Mouse (Mus musculus) liver, adult 2 months (tissue): Measurements from ENCODE around the gene Mapk11. TPM values are rescaled to one million over a fixed set of nuclear protein-coding genes. Genes with fewer than 3 reads are reported as not detected.

ENCODE experiments used
- DNase-seq: peaks from one replicate; pipeline ENCODE4 v3.0.0-alpha.2; 2011; ENCODE audit warnings: low read depth, low spot score; ENCODE audit errors: extremely low read depth
- H3K27ac ChIP-seq: fragments of 200-500 bp; replicated peaks from 2 replicates; pipeline ENCODE4 v1.5.1; 2012; ENCODE audit warnings: low read depth, mild to moderate bottlenecking, control low read depth, inconsistent platforms, low read length; ENCODE audit not compliant: insufficient read depth
- H3K27me3 ChIP-seq: fragments of 200-500 bp; 2 replicates; pipeline ENCODE4 v1.6.1; 2012; ENCODE audit warnings: mild to moderate bottlenecking, moderate library complexity, low read length, inconsistent platforms; ENCODE audit not compliant: control insufficient read depth, insufficient read depth
- H3K36me3 ChIP-seq: fragments of 200-500 bp; 2 replicates; pipeline ENCODE4 v1.6.1; 2012; ENCODE audit warnings: low read length, inconsistent platforms; ENCODE audit not compliant: control insufficient read depth, insufficient read depth
- H3K4me1 ChIP-seq: fragments of 200-500 bp; 2 replicates; pipeline ENCODE4 v1.6.1; 2011; ENCODE audit warnings: low read length; ENCODE audit not compliant: control insufficient read depth, insufficient read depth
- H3K4me3 ChIP-seq: fragments of 200-500 bp; 2 replicates; pipeline ENCODE4 v1.5.1; 2011; ENCODE audit warnings: low read depth, mild to moderate bottlenecking, control low read depth, low read length, moderate library complexity; ENCODE audit not compliant: insufficient read depth
- H3K79me2 ChIP-seq: fragments of 200-500 bp; 2 replicates; pipeline ENCODE4 v1.6.1; 2012; ENCODE audit warnings: inconsistent platforms, mild to moderate bottlenecking, low read length, moderate library complexity; ENCODE audit not compliant: control insufficient read depth, insufficient read depth
- H3K9ac ChIP-seq: fragments of 200-500 bp; 2 replicates; pipeline ENCODE4 v1.6.1; 2012; ENCODE audit warnings: low read depth, mild to moderate bottlenecking, control low read depth, inconsistent platforms, low read length
- CTCF ChIP-seq: fragments of 200-500 bp; IDR thresholded peaks from 2 replicates; pipeline ENCODE4 v1.5.1; 2011; ENCODE audit warnings: low read depth, low read length, control low read depth
- POLR2A ChIP-seq: fragments of 200-500 bp; IDR thresholded peaks from 2 replicates; pipeline ENCODE4 v1.6.1; 2011; ENCODE audit warnings: low read length, control low read depth; ENCODE audit not compliant: insufficient read depth; ENCODE audit errors: extremely low read depth
- WGBS: fragments of 180-500 bp; shearing (Covaris S2); methylation state at CpG from one replicate; pipeline ENCODE4 v1.1.7; 2018; 5-methylcytosine and 5-hydroxymethylcytosine counted together
- polyA plus RNA-seq: library from polyadenylated mRNA; depleted of rRNA; stranded (reverse); fragments of >200 nt; gene quantifications from 2 replicates; pipeline ENCODE4 v1.2.3, GENCODE M21; 2012; rRNA removed
- total RNA-seq: library from RNA; depleted of rRNA; stranded (reverse); fragments of >200 nt; gene quantifications from 2 replicates; pipeline ENCODE4 v1.2.3, GENCODE M21; 2014; rRNA removed

Gene Mapk11
- total RNA-seq, result 0.74 and 1.1 TPM in 2 replicates
- polyA plus RNA-seq, result 1.1 and 1.3 TPM in 2 replicates

DNA sequence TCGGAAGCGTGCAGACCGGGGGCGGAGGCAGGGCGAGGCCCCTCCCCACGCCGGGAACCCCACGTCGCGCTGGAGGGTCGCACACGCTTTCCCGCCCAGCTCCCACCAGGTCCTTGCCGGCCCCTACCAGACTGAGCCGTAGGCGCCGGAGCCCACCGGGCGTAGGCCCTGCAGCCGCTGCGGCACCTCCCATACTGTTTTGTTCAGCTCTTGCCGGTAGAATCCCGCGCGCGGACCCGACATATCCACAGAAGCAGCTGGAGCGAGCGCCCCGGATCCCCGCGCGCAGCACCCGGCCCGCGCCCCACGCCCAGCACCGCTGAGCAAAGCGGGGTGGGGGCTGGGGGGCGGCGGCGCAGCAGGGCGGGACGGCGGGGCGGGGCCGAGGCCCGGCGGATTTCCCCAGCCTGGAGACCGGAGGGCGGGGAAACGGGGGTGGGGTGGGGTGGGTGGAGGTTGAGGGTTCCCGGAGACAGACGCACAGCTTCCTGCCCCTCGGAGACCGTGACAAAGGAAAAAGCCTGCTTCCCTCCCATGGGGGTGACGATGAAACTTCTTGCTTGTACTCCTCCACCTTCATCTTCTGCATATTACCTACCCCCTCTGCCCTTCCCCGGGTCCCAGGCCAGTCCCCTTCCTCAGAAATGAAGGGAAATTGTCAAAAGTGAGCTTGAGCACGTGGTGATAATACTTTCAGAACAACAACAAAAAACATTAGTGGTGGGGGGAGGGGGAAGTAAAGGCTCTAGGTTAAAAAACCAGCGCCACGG, at the start of gene Mapk11:
Gene Mapk11 (minus strand): TSS at position 358 of the 770 bp plus-strand sequence.
- WGBS, result under 1% methylated on average over 53 of the region's 61 CpGs
- no peak within 1 kb of the TSS for H3K27ac ChIP-seq
- H3K36me3 ChIP-seq, result no peaks in the 10 kb centered on the region
- no peak for TF ChIP-seq POLR2A
- TF ChIP-seq CTCF, result no peak
- peaks cover 2% of the 10 kb centered on the region; the same call in 1 of the 2 replicates for H3K4me1 ChIP-seq
- H3K27me3 ChIP-seq, result peaks cover 22% of the 10 kb centered on the region
- no peak for DNase-seq
- no peaks in the 10 kb centered on the region for H3K79me2 ChIP-seq
- peak within 1 kb of the TSS; percentile 86 for H3K4me3 ChIP-seq
- peak within 1 kb of the TSS; percentile 74 for H3K9ac ChIP-seq

- Histone ChIP-seq H3K4me1 (peaks cover 6% of the 10 kb centered on the region; the same call in 1 of the 2 replicates), H3K27me3 (no peaks in the 10 kb centered on the region), H3K79me2 (no peaks in the 10 kb centered on the region), H3K4me3 (peak overlapping the region; percentile 84; the same call in 1 of the 2 replicates), H3K9ac (peak overlapping the region; percentile 52; the same call in 1 of the 2 replicates), H3K36me3 (no peaks in the 10 kb centered on the region), H3K27ac (peak overlapping the region; percentile 63)
- no peak for DNase-seq
- 60% methylated on average over 15 of the region's 15 CpGs for WGBS
- no peak for TF ChIP-seq POLR2A
- TF ChIP-seq CTCF, result no peak
Measured at GRCm38 (mm10) chr15:89197056-89197455, 47.6 kb upstream of the Mapk11 start.

GRCm38 (mm10) chr15:89196313-89196706, 46.9 kb upstream of the Mapk11 start, which contains the start of gene Dennd6b:
Gene Dennd6b (minus strand): TSS chr15:89196496.
- TF ChIP-seq CTCF (peak; percentile 85), POLR2A (no peak)
- peaks cover 6% of the 10 kb centered on the region; the same call in 1 of the 2 replicates for H3K4me1 ChIP-seq
- H3K4me3 ChIP-seq, result peak within 1 kb of the TSS; percentile 84
- H3K9ac ChIP-seq, result peak within 1 kb of the TSS; percentile 93
- peak within 1 kb of the TSS; percentile 95 for H3K27ac ChIP-seq
- no peaks in the 10 kb centered on the region for H3K36me3 ChIP-seq
- DNase-seq, result peak; percentile 88
- no peaks in the 10 kb centered on the region for H3K79me2 ChIP-seq
- WGBS, result 0% methylated on average over 38 of the region's 38 CpGs
- no peaks in the 10 kb centered on the region for H3K27me3 ChIP-seq

GRCm38 (mm10) chr15:89195690-89196312, 46.4 kb upstream of the Mapk11 start:
- peak overlapping the region; percentile 95 for H3K27ac ChIP-seq
- peak; percentile 83 for DNase-seq

DNA sequence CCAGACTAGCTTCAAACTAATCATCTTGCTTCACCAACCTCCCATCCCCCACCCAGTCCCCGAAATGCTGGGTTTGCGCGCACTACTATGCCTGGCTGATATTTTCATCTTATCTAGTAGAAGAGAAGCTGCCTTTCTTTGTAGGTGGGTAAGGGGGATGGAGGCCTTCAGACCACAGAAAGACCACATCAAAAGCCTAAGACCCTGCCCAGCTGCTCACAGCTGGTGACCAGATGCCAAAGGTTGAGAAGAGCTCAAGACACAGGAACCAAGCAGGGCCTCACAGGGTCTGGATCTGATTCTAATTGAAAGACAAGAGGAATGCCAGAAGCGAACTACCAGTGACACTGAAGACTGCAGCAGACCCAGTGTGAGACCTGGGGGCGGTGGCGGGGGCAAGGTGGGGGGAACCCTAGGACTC, 45.8 kb upstream of the Mapk11 start:
- Histone ChIP-seq H3K27ac (no peak overlapping the region), H3K79me2 (no peaks in the 10 kb centered on the region), H3K36me3 (no peaks in the 10 kb centered on the region), H3K4me3 (no peak overlapping the region), H3K4me1 (peaks cover 6% of the 10 kb centered on the region; the same call in 1 of the 2 replicates), H3K9ac (no peak overlapping the region), H3K27me3 (no peaks in the 10 kb centered on the region)
- TF ChIP-seq POLR2A (no peak), CTCF (no peak)
- DNase-seq, result no peak
- 60% methylated on average over 6 of the region's 6 CpGs for WGBS

More at GRCm38 (mm10) chr15:89195690-89196312, 46.4 kb upstream of the Mapk11 start:
- Histone ChIP-seq H3K27me3 (no peaks in the 10 kb centered on the region), H3K79me2 (no peaks in the 10 kb centered on the region), H3K9ac (peak overlapping the region; percentile 93), H3K4me1 (peaks cover 6% of the 10 kb centered on the region; the same call in 1 of the 2 replicates), H3K36me3 (no peaks in the 10 kb centered on the region), H3K4me3 (peak overlapping the region; percentile 84)
- 1% methylated on average over 25 of the region's 25 CpGs for WGBS
- TF ChIP-seq CTCF, result no peak
- TF ChIP-seq POLR2A, result peak; percentile 92
